Mouse (Mus musculus) ES-Bruce4 (cell line): ENCODE measurements around the gene Msrb1.

Source experiments
- CTCF ChIP-seq: IDR thresholded peaks from one replicate; pipeline ENCODE4 v1.8.1; 2011; ENCODE audit warnings: low read depth, low read length
- EP300 ChIP-seq: IDR thresholded peaks from 2 replicates; pipeline ENCODE4 v1.6.1; 2011; ENCODE audit warnings: low read depth, low read length; ENCODE audit not compliant: insufficient read depth
- POLR2A ChIP-seq: IDR thresholded peaks from one replicate; pipeline ENCODE4 v1.8.1; 2011; ENCODE audit warnings: low read length; ENCODE audit not compliant: insufficient read depth

DNA sequence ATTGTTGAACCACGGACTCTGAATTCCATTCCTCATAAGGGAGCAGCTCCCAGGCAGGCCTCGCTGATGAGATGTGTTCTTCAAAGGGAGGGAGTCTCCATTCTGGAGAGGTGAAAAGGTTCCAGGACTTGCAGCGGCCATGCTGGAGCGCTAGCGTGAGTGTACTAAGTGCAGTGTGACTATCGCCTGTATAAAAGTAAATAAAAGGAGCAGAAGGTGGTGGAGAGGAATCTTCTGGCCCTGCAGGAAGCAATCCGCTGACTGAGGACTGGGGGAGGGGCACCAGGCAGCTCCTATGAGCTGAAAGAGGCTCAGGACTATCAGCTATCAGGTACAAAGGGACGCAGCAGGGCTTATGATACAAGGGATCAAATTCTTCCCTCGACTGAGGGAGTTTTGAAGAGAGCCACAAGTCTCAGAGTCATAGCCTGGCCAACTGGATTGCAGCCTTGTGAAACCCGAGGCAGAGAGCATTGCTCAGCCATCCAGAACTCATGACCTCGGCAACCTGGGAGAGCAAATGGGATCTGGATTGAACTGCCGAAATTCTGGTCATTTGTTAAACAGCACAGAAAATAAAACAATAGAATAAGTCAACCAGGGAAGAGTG lies 29.9 kb downstream of the Msrb1 start:
- TF ChIP-seq CTCF = no peak
- no peak for TF ChIP-seq POLR2A
- no peak for TF ChIP-seq EP300
